Mouse (Mus musculus): ENCODE results near the gene Hkdc1. TPM values are rescaled to one million over a fixed set of nuclear protein-coding genes. Genes with fewer than 3 reads are reported as not detected.

Hkdc1 gene
- polyA plus RNA-seq, 1 experiment from 2014 or later = 0.15 TPM

DNA sequence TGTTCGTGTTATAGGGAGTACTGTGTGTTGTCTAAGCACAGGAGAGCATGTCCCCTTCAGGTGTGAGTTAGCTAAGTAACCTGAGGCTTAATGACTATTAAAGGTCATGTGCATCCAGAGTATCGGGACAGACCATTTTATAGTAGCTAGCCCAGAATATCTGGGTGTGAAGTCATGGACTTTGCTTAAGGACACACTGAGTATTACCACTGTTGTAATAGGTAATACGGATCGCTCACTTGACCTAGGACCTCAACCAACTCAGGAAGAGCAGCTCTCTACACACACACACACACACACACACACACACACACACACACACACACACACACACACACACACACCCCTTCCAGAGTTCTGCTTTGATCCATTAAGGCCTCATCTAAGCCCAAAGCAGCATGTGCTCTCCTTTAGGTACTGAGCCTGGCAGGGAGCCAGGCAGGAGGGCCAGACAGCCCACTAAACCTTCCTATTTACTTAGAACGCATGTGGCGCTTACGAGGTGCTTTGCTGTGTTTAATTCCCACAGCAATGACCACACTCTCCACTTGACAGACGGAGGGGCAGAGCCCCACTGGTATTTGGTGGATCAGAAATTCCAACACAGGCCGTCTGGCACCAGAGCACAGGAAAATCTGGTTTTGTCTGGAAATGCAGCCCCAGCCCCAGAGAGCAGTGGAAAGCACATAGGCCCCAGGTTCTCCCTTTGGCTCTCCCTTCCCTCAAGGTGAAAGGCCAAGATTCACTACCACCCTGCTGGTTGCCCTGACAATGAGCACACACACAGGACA lies 3.0 kb upstream of the Hkdc1 start:
- H3K36me3 ChIP-seq (ENCODE audit: control insufficient read depth, insufficient read depth, low read length) = peaks cover 27% of the 10 kb centered on the region
- no peaks in the 10 kb centered on the region for H3K27me3 ChIP-seq (replicated peaks; ENCODE audit: control insufficient read depth, insufficient read depth, low read length)
- no peak overlapping the region for H3K4me3 ChIP-seq (ENCODE audit: low read depth, low read length)
- no peaks in the 10 kb centered on the region for H3K9me3 ChIP-seq (replicated peaks; ENCODE audit: control insufficient read depth, low read length)
- H3K4me1 ChIP-seq (ENCODE audit: control insufficient read depth, insufficient read depth, low read length) = no peaks in the 10 kb centered on the region
- no peak overlapping the region for H3K9ac ChIP-seq (ENCODE audit: low read length)
- WGBS = 42% methylated on average over 9 of the region's 9 CpGs
- no peak overlapping the region for H3K27ac ChIP-seq (ENCODE audit: low read depth, low read length)
- ATAC-seq (no peak), DNase-seq (ENCODE audit: low spot score) (no peak)
- H3K4me2 ChIP-seq (ENCODE audit: low read length) = no peak overlapping the region

DNA sequence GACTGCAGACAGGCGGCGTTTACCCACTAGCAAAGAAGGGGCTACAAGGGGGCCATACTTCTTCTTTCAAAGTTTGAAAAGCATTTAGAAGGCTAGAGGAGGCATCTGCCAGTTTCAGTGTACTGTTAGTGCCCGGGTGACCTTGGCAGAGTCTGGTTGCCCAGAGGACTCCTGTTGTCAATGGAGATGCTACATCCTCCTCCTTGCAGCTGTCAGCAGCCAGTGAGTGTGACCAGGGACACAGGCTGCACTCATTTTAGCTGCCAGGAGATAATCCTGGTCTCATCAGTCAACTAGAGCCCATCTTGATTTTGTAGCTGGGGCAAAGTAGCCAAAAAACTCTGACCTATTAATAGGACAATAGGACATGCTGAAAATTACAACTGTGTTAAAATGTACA lies 1.2 kb downstream of the Hkdc1 start:
- Histone ChIP-seq H3K4me1 (ENCODE audit: control insufficient read depth, insufficient read depth, low read length) (no peaks in the 10 kb centered on the region), H3K36me3 (ENCODE audit: control insufficient read depth, insufficient read depth, low read length) (no peaks in the 10 kb centered on the region), H3K9ac (ENCODE audit: low read length) (no peak overlapping the region), H3K4me2 (ENCODE audit: low read length) (no peak overlapping the region), H3K4me3 (ENCODE audit: low read depth, low read length) (no peak overlapping the region), H3K9me3 (replicated peaks; ENCODE audit: control insufficient read depth, low read length) (no peaks in the 10 kb centered on the region), H3K27ac (ENCODE audit: low read depth, low read length) (no peak overlapping the region), H3K27me3 (replicated peaks; ENCODE audit: control insufficient read depth, insufficient read depth, low read length) (no peaks in the 10 kb centered on the region)
- WGBS = 79% methylated on average over 3 of the region's 3 CpGs
- no peak for DNase-seq (ENCODE audit: low spot score)
- no peak for ATAC-seq

DNA sequence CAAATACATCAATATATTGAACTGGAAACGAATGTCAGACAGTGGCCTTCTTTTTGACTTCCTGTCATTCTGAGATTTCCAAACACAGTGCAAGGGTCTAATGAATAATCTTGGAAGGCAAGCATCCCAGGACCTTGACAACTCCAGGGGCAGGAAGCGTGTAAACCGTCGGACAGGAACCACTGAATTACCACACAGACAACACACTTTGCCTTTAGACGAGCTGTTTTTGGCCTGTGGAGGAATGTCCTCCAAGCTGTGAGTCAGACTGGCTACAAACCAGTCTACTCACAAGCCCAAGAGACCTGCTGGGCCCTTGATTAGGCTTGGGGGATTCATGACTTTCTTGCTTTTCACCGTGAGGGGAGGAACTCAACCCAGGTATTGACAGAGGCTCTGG lies 1.9 kb downstream of the Hkdc1 start:
- Histone ChIP-seq H3K4me3 (ENCODE audit: low read depth, low read length) (no peak overlapping the region), H3K4me1 (ENCODE audit: control insufficient read depth, insufficient read depth, low read length) (no peaks in the 10 kb centered on the region), H3K9ac (ENCODE audit: low read length) (no peak overlapping the region), H3K4me2 (ENCODE audit: low read length) (no peak overlapping the region), H3K9me3 (replicated peaks; ENCODE audit: control insufficient read depth, low read length) (no peaks in the 10 kb centered on the region), H3K36me3 (ENCODE audit: control insufficient read depth, insufficient read depth, low read length) (no peaks in the 10 kb centered on the region), H3K27me3 (replicated peaks; ENCODE audit: control insufficient read depth, insufficient read depth, low read length) (no peaks in the 10 kb centered on the region), H3K27ac (ENCODE audit: low read depth, low read length) (no peak overlapping the region)
- WGBS = 76% methylated on average over 6 of the region's 6 CpGs
- ATAC-seq (no peak), DNase-seq (ENCODE audit: low spot score) (no peak)

DNA sequence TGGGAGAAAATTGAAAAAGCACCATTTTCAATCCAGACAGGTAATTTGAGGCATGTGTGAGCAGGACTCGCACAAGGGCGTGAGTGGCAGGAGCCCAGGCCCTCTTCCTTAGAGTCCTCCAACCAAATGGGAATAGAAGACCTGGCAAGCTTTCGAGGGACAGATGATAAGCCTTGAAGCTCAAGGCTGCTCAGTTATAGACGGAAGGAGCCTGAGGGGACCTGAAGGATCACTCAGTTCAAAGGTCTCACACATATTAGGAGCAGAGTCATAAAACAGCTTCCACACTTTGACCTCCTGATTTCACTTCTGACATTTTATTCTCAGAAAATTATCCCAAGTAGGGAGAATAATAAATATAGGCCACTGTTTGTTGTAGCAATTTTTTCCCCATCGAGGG lies 2.9 kb downstream of the Hkdc1 start:
- Histone ChIP-seq H3K9ac (ENCODE audit: low read length) (no peak overlapping the region), H3K9me3 (replicated peaks; ENCODE audit: control insufficient read depth, low read length) (no peaks in the 10 kb centered on the region), H3K27ac (ENCODE audit: low read depth, low read length) (no peak overlapping the region), H3K4me2 (ENCODE audit: low read length) (no peak overlapping the region), H3K36me3 (ENCODE audit: control insufficient read depth, insufficient read depth, low read length) (no peaks in the 10 kb centered on the region), H3K4me1 (ENCODE audit: control insufficient read depth, insufficient read depth, low read length) (no peaks in the 10 kb centered on the region), H3K27me3 (replicated peaks; ENCODE audit: control insufficient read depth, insufficient read depth, low read length) (no peaks in the 10 kb centered on the region), H3K4me3 (ENCODE audit: low read depth, low read length) (no peak overlapping the region)
- 85% methylated on average over 5 of the region's 5 CpGs for WGBS
- ATAC-seq (no peak), DNase-seq (ENCODE audit: low spot score) (no peak)

DNA sequence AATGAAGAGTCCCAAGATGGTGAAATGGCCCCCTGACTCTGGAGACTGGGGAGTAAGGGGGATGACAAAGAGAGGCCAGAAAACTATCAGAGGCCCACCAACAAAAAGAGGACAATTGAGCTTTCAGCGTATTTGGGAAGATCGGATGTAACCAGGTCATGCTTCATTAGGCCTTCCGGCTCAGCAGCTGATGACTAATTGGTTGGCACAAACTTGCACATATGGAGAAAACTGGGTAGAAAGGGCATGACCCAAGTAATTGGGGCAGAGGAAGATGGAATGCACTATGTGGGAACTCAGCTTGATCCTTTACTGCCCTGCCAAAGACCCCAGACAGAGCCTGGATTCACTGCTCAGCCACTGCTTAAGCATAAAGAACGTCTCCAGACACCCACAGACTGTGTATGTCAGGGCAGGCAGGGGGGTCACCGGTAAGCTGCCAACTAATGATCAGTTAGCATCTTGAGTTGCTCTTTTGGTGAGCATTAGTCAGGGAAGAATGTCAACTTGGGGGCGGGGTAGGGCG lies 3.4 kb downstream of the Hkdc1 start:
- Histone ChIP-seq H3K4me1 (ENCODE audit: control insufficient read depth, insufficient read depth, low read length) (no peaks in the 10 kb centered on the region), H3K27me3 (replicated peaks; ENCODE audit: control insufficient read depth, insufficient read depth, low read length) (no peaks in the 10 kb centered on the region), H3K36me3 (ENCODE audit: control insufficient read depth, insufficient read depth, low read length) (no peaks in the 10 kb centered on the region), H3K9me3 (replicated peaks; ENCODE audit: control insufficient read depth, low read length) (no peaks in the 10 kb centered on the region), H3K27ac (ENCODE audit: low read depth, low read length) (no peak overlapping the region), H3K4me3 (ENCODE audit: low read depth, low read length) (no peak overlapping the region), H3K9ac (ENCODE audit: low read length) (no peak overlapping the region), H3K4me2 (ENCODE audit: low read length) (no peak overlapping the region)
- 52% methylated on average over 7 of the region's 7 CpGs for WGBS
- DNase-seq (ENCODE audit: low spot score) (no peak), ATAC-seq (no peak)

DNA sequence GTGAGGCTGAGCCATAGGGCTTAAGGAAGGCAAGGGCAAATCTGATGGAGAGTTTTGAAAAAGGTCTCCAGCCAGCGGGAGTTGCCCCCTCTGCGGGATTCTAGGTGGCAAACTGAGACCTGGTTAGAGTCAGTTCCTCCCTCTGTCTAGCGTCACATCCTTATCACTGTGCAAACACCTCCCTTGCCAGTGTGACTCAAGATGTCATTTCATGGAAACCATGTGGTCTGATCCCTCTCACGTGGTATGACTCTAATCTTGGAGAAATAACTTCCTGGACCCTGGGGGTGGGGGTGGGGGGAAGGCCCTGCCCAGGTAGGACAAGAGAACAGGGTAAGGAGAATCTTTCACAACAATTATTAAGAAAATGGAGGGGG lies 8.7 kb downstream of the Hkdc1 start:
- no peak overlapping the region for H3K9ac ChIP-seq (ENCODE audit: low read length)
- no peak overlapping the region for H3K4me3 ChIP-seq (ENCODE audit: low read depth, low read length)
- H3K4me2 ChIP-seq (ENCODE audit: low read length) = no peak overlapping the region
- H3K4me1 ChIP-seq (ENCODE audit: control insufficient read depth, insufficient read depth, low read length) = no peaks in the 10 kb centered on the region
- no peaks in the 10 kb centered on the region for H3K9me3 ChIP-seq (replicated peaks; ENCODE audit: control insufficient read depth, low read length)
- H3K36me3 ChIP-seq (ENCODE audit: control insufficient read depth, insufficient read depth, low read length) = no peaks in the 10 kb centered on the region
- DNase-seq (ENCODE audit: low spot score) (no peak), ATAC-seq (no peak)
- H3K27ac ChIP-seq (ENCODE audit: low read depth, low read length) = no peak overlapping the region
- no peaks in the 10 kb centered on the region for H3K27me3 ChIP-seq (replicated peaks; ENCODE audit: control insufficient read depth, insufficient read depth, low read length)
- WGBS = 52% methylated on average over 4 of the region's 4 CpGs

DNA sequence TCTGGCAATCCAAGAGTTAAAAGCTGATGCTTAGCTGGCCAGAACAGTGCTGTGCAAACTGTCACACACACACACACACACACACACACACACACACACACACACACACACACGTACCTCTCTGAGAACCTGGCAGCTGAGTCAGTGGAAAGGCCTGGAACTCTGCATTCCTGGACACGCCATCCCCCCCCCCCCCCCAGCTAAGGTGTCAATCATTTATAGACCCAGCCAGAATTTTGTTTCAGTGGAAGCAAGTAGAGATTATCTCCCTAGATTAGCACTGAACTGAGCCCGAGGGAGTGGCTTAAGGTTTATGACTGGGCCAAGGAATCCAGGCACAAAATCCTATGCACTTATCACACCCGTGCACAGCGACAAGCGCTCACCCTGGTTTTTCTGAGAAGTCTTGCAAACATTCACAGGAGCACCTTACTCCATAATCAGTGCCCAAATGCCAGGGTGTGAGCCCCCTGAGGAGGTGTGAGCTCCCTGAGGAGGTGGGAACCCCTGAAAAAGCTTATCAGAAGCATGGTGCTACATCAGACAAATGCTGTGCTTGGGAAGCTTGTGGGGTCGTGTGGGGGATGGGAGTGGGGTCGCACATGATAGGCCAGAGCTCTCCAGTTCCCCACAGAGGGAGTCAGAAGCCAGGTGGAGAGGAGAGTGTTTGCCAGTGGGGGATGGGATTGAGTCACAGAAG lies 9.2 kb downstream of the Hkdc1 start:
- Histone ChIP-seq H3K9me3 (replicated peaks; ENCODE audit: control insufficient read depth, low read length) (no peaks in the 10 kb centered on the region), H3K9ac (ENCODE audit: low read length) (no peak overlapping the region), H3K4me1 (ENCODE audit: control insufficient read depth, insufficient read depth, low read length) (no peaks in the 10 kb centered on the region), H3K27me3 (replicated peaks; ENCODE audit: control insufficient read depth, insufficient read depth, low read length) (no peaks in the 10 kb centered on the region), H3K36me3 (ENCODE audit: control insufficient read depth, insufficient read depth, low read length) (no peaks in the 10 kb centered on the region), H3K4me3 (ENCODE audit: low read depth, low read length) (no peak overlapping the region), H3K27ac (ENCODE audit: low read depth, low read length) (no peak overlapping the region), H3K4me2 (ENCODE audit: low read length) (no peak overlapping the region)
- WGBS = 43% methylated on average over 8 of the region's 8 CpGs
- ATAC-seq (no peak), DNase-seq (ENCODE audit: low spot score) (no peak)

DNA sequence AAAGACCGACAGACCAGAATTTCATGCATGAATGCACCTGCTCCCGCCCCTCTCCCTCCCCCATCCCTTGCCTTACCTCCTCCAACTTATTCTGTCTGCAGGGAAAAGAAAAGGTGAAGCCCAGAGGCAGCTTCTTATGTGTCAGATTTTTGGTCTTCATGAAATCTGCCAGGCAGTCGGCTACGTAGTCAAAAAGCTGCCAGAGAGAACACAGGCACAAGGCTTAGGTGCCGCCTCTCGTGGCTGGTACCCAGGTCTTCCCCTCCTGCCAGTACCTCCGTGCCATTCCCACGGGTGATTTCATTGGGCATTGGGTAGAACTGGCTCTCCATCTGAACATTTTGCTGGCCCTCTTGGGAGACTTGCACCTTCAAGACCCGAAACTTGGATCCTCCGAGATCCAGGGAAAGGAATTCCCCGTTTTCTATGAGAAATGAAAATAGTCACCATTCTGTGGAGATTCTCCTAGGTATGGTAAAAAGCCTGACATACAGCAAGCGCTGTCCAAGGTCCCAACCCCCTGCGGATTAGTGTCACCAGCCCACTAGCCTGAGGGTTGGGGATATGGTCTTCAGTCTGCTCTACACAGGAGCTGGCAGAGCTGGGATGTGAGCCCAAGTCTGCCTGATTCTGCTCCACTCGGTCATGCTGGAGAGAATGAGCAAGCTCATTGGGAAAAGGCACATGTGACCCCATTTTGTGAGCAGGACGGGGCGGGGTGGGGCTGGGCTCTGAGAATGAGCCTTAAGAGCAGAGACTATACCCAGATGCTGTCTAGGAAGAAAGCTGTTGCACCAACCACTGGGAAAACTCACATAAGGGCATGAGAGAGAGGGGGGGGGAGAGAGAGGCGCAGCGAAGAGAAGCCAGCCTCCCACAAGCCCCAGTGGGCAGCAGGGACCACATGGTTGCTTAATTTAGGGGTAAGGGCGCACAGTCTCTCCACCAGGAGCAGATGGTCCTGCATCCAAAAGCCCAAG lies 10.6 kb downstream of the Hkdc1 start:
- H3K9ac ChIP-seq (ENCODE audit: low read length) = no peak overlapping the region
- DNase-seq (ENCODE audit: low spot score) (no peak), ATAC-seq (no peak)
- no peaks in the 10 kb centered on the region for H3K9me3 ChIP-seq (replicated peaks; ENCODE audit: control insufficient read depth, low read length)
- no peaks in the 10 kb centered on the region for H3K36me3 ChIP-seq (ENCODE audit: control insufficient read depth, insufficient read depth, low read length)
- H3K4me1 ChIP-seq (ENCODE audit: control insufficient read depth, insufficient read depth, low read length) = no peaks in the 10 kb centered on the region
- no peak overlapping the region for H3K27ac ChIP-seq (ENCODE audit: low read depth, low read length)
- H3K27me3 ChIP-seq (replicated peaks; ENCODE audit: control insufficient read depth, insufficient read depth, low read length) = no peaks in the 10 kb centered on the region
- WGBS = 64% methylated on average over 19 of the region's 19 CpGs
- H3K4me2 ChIP-seq (ENCODE audit: low read length) = no peak overlapping the region
- no peak overlapping the region for H3K4me3 ChIP-seq (ENCODE audit: low read depth, low read length)

Measured in forebrain, embryonic 14.5 days (tissue).